Mouse (Mus musculus): ENCODE measurements around the gene Rgs9.

- TF ChIP-seq CHD2 (IDR thresholded peaks at IDR 0.05; ENCODE audit: low read depth, low read length) (no peak), ZC3H11A (IDR thresholded peaks at IDR 0.05; ENCODE audit: borderline replicate concordance, low read depth, low read length) (no peak), HCFC1 (IDR thresholded peaks at IDR 0.05; ENCODE audit: borderline replicate concordance, insufficient read depth, low read length) (no peak), ZNF384 (IDR thresholded peaks at IDR 0.05; ENCODE audit: low read depth, low read length) (no peak), MAFK (IDR thresholded peaks at IDR 0.05; ENCODE audit: insufficient read depth, low read depth, low read length) (no peak)
These were observed 45.4 kb downstream of the Rgs9 start for GRCm38 (mm10) chr11:109252483-109252882.
